Mouse (Mus musculus): ENCODE results near the gene Runx2.

GRCm38 (mm10) chr17:44609897-44610641 is 204.5 kb downstream of the Runx2 start:
- TF ChIP-seq CTCF (IDR thresholded peaks at IDR 0.05; ENCODE audit: extremely low read depth, insufficient read depth, low read length) (no peak), POLR2A (IDR thresholded peaks at IDR 0.05; ENCODE audit: extremely low read depth, insufficient read depth, low read length) (no peak)
